Mouse (Mus musculus): ENCODE measurements around the gene Fes.
A peak's percentile ranks its signal among the peaks of the same experiment; 100 is the strongest.

Gene Fes

DNA sequence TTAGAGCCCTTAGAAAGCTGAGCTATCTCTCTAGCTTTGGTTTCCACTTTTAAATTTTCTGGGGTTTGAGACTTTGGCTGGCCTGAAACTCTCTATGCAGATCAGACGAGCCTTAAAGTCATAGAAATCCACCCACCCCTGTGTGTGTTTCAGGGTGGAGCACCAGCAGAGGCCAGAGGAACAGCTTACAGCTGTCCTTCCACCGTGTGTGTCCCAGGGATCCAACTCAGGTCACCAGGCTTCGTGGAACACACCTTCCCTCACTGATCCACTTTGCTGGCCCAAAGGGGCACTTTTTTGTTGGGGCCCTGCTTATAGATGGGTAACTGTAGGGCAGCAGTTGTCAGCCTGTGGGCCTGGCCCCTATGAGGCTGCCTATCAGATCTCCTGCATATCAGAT is 13.5 kb downstream of the Fes start:
- no peak for DNase-seq

- DNase-seq, result peak; percentile 47
These were observed 13.9 kb downstream of the Fes start for GRCm38 (mm10) chr7:80373850-80374249.

DNA sequence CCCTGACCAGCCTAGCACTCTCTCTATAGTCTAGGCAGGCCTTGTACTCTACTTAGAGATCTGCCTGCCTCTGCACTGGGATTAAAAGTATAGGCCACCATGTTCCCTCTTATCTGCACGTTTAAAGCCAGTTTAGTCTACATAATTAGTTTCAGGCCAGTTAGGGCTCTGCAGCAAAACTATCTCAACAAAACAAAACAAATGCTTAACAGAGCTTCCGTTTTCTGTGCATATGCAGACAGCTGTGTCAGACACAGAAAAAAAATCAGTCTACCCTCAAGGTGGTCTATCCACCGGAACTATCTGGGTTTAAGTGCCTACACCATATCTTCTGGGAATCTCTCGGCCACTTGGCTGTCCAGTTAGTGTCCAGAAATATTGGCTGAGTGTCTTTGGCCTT is 14.4 kb downstream of the Fes start:
- no peak for DNase-seq

- DNase-seq, result peak; percentile 50
These were observed 15.1 kb downstream of the Fes start for GRCm38 (mm10) chr7:80372667-80373066.

DNA sequence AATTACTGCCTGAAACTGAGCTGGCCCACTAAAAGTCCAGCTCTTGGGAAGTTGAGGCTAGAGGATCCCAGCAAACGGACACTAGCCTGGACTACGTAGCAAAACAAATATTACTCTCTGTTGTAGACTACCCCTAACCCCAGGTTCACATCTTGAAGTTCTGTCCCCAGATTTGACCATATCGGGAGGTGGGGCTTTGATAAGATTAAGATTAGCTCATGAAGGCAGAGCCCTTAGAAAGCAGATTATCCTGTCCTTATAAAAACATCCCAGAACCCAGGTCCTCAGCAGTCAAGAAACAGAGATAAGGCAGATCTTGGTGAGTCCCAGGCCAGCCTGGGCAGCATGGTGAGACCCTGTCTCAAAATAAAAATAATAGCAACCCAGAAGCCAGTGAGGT is 15.6 kb downstream of the Fes start:
- no peak for DNase-seq

GRCm38 (mm10) chr7:80371041-80371751 is 16.6 kb downstream of the Fes start, which contains the start of gene Man2a2:
Gene Man2a2 (minus strand): TSS chr7:80371375.
- DNase-seq, result peak; percentile 92

DNA sequence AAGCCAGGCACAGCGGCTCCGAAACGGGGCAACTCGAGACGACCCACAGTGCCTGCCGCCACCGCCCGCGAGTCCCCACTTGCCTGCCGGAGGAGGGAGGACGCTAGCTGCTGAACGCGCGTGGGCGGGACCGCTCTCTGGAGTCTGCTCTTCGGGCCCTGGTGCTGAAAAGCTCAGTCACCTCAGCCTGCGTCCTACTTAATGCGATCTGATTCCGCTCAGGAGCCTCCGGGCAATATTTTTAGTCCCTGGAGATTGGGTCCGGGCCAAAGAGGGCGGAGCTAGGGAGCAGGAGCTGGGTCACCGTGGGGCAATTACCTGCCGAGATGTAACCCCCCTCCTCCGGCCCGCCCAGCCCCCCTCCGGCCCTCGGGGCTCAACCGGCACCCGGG is 17.1 kb downstream of the Fes start:
- peak; percentile 90 for DNase-seq

DNA sequence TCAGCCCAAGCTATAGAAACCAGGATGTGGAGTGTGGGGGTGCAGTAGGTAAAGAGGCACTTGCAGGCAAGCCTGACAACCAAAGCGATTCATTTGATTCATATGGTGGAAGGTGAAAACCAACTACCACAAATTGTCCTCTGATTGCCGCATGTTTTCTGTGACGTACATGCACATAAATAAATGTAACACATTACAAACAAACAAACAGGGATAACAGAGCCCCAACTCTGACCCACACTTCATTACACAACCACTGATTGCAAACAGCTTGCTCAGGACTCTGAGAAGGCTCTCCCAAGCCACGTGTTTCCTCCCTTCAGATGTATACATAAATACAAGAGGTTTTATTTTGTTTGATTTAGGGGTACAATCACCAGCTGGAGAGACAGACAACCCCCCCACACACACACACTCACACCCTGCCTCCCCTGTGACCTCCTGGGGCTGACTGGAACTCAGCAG is 17.7 kb downstream of the Fes start:
- peak; percentile 32 for DNase-seq

- DNase-seq, result no peak
These were observed 18.3 kb downstream of the Fes start for GRCm38 (mm10) chr7:80369461-80369860.

DNA sequence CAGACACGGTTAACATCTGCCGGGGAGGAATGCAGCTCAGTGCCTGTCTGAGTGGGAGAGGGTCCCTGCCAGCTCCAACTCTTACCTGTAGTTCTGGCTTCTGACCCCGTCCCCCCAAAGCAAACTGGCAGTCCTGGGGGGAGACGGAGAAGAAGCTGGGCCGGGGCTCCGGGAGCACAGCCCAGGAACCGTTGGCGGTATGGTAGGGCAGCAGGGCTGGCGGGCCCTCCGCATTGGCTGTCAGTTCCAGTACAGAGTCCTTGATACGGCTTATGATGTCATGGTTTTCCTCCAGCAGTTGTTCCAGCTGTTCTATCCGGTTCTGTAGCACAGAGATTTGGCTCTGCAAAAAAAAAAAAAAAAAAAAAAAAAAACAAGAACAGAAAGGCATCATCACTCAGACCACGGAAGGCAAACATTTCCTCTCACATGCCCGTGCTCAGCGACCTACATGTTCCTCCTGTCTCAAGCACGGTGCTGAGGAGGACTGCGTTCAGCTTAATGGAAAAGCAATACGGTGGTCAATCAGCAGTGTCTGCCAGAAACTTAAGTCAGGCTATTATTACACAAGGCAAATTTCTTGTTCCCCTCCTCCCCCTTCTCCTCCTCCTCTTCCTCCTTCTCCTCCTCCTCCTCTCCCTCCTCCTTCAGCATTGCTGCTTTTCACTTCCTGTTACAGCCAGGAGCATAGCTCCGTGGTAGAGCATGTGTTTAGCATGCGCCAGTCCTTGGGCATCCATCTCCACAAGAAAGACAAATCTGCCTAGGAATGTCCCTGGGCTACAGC is 18.9 kb downstream of the Fes start:
- DNase-seq, result peak; percentile 36

DNA sequence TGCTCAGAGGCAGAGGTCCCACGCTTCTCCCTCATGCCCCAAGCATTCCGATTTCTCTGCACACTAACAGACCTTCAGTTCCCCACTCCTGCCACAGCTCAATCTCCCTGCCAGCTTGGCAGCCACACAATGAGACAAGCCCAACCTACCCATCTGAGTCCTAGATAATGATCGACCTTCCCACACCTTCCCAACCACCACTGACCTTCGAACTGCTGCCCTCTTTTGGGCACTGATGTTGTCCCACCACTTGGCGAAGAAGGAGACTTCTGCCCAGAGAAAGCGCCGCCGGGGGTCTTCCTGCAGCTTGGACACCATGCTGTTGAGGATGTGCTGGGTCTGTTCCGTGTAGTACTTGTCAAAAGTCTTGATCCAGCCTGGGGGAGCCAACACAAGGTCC is 19.7 kb downstream of the Fes start:
- DNase-seq, result no peak

- DNase-seq, result no peak
These were observed 20.5 kb downstream of the Fes start for GRCm38 (mm10) chr7:80367232-80367631.

DNA sequence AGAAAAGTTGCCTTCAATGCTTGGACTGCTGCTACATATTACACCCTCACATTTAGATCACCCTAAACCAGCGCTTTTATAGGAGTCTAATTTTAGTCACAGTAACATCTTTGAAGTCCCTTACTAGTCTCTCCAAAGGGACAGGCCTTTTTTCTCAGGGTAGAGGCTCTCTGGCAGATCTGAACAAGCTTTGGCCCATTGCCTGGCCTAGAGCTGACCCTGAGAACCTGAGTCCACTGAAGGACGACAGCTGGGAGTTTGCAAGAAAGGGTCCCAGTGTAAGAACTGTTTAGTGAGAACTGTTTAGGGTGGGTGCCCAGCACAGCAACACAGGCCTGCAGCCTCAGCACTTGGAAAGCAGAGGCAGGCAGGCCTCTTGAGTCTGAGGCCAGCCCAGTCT is 22.0 kb downstream of the Fes start:
- no peak for DNase-seq

DNA sequence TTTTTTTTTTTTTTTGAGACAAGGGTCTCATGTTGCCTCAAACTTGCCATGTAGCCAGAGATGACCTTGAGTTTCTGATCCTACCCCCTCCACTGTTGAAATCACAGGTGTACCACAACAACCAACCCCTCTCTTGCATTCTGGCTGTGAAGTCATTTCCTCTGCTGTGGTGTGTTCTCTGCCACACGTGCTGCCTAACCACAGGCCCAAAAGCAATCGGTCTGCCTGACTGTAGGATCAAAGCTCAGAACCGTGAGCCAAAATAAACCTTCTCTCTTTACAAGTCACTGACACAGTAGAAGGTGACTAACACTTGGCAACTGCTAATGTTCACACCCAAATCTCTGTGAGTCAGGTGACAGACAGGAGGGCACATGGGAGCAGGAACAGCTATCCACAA is 27.3 kb downstream of the Fes start:
- DNase-seq, result no peak

DNA sequence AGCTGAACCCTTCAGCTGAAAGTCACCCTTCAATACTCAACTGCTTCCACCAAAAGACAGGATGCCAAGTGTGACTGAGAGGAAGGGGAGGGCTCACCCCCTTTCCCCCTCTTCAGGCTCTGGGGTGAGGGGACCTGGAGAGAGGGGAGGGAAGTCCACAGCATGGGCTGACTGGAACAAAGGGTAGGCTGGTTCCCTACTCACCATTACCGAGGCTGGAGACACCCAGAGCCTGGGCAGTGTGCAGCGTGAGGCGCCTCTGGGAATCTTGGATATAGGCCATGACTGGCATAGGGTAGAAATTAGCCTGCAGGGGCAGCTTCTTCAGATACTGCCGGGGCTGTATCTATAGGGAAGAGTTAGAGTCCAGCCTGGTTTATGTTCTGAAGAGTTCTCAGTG is 29.7 kb downstream of the Fes start:
- DNase-seq, result no peak

DNA sequence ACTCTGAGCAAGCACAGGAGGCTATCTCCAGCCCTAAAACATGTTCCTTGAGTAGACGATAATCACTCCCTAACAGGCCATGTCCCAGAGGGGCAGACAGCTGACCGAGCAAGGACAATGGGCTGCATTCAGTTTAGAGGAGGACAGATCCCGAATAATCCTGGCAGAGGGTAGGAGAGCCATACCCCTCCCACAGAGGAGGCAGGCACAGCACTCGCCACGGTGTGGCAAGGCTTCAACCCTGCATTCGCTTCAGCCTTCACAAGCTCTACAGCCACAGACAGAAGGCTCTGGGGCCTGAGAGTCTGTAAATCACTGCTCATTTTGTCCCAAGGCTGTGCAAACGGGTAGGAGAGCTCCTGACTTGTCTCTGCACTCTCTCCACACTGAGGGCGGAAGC is 30.6 kb downstream of the Fes start:
- no peak for DNase-seq

- no peak for DNase-seq
These were observed 31.4 kb downstream of the Fes start for GRCm38 (mm10) chr7:80356351-80356750.

DNA sequence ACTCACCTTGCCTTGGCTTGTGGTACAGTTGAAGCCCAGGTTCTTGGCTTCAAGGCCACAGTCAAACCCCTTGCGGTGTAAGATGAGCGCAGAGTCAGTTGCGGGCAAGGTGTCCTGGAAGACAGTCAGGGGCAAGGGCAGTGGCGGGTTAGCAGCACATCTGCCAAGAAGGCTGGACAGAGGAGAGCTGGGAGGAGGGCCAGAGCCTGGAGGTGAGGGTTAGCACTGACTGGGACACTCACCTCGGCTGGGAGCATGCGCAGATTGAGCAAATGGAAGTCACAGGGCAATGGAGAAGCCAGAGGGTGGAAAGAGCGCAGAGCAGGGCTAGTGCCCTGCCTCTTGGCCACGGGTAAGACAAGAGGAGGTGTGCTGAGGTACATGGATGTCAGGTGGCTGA is 34.8 kb downstream of the Fes start:
- no peak for DNase-seq

DNA sequence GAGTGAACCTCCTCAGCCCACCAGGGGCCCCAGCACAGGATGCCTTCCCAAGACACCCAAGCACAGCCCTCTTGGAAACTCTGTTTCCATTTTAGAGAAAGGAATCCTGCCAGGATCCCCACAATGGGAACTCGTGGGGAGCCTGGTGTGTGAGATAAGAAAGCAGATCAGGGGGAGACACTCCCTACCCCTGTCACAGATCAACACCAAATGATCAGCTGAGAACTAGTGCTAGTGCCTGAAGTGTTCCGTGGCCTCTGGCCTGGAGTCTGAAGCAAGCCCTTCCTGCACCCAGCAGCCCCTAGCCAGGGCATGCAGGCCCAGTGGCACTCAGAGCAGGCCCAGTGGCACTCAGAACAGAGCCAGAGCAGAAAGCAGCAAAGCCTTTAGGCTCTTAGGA is 36.9 kb downstream of the Fes start:
- DNase-seq, result no peak

DNA sequence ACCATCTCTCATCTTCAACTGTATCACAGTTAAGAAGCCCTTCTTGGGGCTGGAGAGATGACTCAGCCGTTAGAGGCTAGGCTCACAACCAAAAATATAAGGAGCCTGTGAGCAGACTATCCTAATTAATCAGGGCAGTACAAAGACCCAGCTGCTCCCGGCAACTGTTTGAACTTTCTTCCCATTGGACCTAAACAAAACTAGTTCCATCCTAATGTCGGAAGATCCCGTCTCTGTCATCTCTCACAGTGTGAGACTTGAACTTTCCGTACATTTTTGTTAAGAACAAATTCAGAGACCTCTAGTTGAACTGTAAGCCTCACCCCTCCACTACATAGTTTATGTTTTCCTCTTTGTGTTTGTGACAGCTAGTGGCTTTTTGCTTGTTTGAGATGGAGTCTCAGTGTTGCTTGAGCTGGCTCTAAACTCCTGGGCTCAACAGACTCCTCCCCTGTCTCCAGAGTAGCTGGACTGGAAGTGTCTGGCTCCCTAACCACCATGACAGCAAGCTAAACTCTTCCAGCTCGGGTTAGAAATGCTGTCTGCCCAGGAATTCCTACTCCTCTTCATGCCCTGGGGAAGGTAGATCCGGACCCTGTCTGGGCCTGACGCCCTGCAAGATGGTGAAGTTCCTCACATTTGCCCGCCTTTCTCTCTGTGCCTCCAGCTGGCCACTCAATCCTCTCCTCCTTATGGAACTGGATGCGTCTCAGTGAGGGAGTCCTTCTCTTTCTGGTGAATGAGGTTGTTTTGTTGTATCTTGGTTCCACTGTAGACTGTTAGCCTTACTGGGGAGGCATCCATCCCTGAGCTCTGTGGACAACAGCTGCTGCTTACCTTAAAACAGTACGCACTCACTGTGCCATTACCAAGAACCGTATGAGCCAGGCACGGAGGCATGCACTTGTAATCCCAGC is 39.8 kb downstream of the Fes start:
- no peak for DNase-seq

DNA sequence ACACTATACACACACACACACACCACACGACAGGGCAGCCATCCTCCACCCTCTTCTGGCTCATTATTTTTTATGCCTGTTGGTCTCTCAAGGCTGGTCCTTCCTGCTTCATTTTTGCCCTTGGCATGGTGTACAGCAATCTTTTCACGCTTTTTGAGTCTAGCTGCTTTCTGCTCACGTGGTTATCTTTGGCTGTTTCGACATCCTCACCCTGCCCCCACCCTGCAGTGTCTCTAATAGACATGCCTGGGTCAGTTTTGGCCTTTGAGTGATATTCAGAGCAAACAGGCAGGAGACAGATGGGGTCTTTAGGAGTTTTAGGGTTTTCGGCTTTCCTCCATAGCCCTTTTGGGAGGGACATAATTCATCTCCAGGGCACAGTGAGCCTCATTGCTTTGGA is 40.9 kb downstream of the Fes start:
- no peak for DNase-seq

DNA sequence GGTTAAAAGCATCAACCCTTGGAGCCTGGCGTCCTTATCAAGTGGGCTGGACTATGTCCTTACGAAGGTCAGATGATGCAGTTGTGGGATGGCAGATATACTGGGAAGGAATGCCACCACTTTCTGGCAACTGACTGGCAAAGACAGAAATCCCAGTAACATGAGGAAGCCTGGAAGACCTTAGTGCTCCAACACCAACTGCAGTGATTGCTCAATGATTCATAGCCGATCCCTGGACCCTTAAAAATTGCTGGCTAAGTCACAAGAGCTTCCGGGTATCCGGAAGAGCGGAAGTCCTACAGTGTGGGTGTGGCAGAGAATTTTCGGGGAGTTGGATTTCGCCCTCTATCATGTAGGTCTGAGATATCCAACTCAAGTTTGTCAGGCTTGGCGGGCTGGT is 41.6 kb downstream of the Fes start:
- DNase-seq, result no peak

DNA sequence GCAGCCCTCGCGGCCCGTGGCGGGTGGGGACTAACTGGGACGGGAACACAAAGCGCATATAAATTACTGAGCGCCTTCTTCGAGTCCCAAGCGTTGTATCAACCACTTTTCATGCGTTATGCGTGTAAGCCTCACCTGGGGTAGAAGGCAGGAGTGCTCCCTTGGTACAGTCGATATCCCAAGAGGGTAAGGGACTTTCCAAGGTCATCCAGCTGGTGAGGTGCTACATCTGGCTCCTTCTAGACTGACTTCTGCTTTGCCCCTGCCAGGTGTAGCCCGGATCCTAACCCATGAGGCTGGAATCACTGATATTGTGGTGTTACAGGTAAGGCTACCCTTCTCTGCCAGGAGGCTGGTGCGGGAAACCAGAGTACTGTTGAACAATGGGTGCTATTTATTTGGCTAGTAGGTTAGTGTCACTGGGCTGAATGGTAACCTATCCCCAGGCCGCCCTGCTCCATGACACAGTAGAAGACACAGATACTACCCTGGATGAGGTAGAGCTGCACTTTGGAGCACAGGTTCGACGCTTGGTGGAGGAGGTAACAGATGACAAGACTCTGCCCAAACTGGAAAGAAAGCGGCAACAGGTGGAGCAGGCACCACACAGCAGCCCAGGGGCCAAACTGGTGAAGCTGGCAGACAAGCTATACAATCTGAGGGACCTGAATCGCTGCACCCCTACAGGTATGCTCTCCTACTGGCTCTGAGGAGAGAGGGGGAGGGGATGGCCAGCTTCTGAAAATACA is 44.3 kb downstream of the Fes start:
- peak; percentile 27 for DNase-seq

Measured in thymus, postnatal 14 days (tissue).